9 mouse cellular contexts compared by ENCODE assay signal in the genomic region with DNA sequence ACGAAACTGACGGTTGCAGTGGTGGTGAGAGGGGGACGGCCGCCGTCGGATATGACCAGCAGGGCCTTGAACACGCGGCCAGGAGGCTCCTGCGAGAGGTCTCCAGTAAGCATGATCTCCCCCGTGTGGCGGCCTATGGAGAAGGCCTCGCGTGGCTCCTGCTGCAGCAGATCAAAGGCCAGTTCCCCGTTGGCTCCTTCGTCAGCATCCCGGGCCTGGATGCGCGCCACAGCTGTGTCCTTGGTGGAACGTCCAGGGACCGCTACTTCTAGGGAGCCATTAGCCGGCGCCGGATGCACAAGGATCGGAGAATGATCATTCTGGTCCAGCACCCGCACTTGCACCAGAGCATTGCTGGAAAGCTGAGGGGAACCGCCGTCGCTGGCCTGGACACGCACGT. TPM values are rescaled to one million over a fixed set of nuclear protein-coding genes. Genes with fewer than 3 reads are reported as not detected.
A peak's percentile ranks its signal among the peaks of the same experiment; 100 is the strongest.
DNase-seq lines count a peak whose midpoint lies in the region; ATAC-seq and TF ChIP-seq lines count a peak whose summit lies in the region.
"Had no signal": no experiment of that assay in that cellular context is flagged by ENCODE, and none has a peak within 500 bp of the region (broad histone marks: within the 10 kb centered on the region; RNA-seq: fewer than 3 reads in every experiment).

No protein-coding gene starts in this region.

- H3K4me2 ChIP-seq in heart, embryonic 16.5 days (ENCODE audit: low read depth, low read length): no peak overlapping the region
- peak overlapping the region; percentile 59 for H3K4me2 ChIP-seq in stomach, postnatal 0 days (replicated peaks; ENCODE audit: low read depth)

- 4% methylated on average over 30 of the region's 30 CpGs for WGBS in cerebellum, adult 2 months
- 8% methylated on average over 30 of the region's 30 CpGs for WGBS in heart, embryonic 16.5 days
- 8% methylated on average over 30 of the region's 30 CpGs for WGBS in limb, embryonic 10.5 days
- WGBS in stomach, postnatal 0 days: 11% methylated on average over 30 of the region's 30 CpGs

- peak; percentile 9 to 16 for DNase-seq in cerebellum, adult 2 months
- peak; percentile 27 for DNase-seq in ovary, adult 18-20 months (ENCODE audit: low spot score)
- no peak for DNase-seq in ovary, postnatal 10 days (ENCODE audit: low spot score)
- no peak for DNase-seq in limb, embryonic 10.5 days (ENCODE audit: low spot score)
- DNase-seq in stomach, postnatal 0 days (ENCODE audit: low spot score): peak; percentile 19
- DNase-seq in lung, postnatal 25 days (ENCODE audit: low spot score): no peak

- peaks cover 3% of the 10 kb centered on the region; the same call in 1 of the 2 replicates for H3K4me1 ChIP-seq in cerebellum, adult 2 months (ENCODE audit: control insufficient read depth, insufficient read depth, low read length)
- H3K4me1 ChIP-seq in heart, embryonic 16.5 days (ENCODE audit: control insufficient read depth, insufficient read depth, low read length): peaks cover 22% of the 10 kb centered on the region
- peaks cover 54% of the 10 kb centered on the region for H3K4me1 ChIP-seq in limb, embryonic 10.5 days
- H3K4me1 ChIP-seq in stomach, postnatal 0 days (replicated peaks; ENCODE audit: control insufficient read depth, insufficient read depth): peaks cover 5% of the 10 kb centered on the region

- TF ChIP-seq EP300 in stomach, postnatal 0 days (optimal IDR thresholded peaks at IDR 0.05): no peak

- TF ChIP-seq CTCF in cerebellum, adult 2 months (IDR thresholded peaks at IDR 0.05; ENCODE audit: borderline replicate concordance, insufficient read depth, low read depth, low read length): no peak
- peak; percentile 18 for TF ChIP-seq CTCF in stomach, postnatal 0 days (IDR thresholded peaks at IDR 0.05; ENCODE audit: low read depth)

- H3K4me3 ChIP-seq in cerebellum, adult 2 months (replicated peaks; ENCODE audit: insufficient read depth, low read depth, low read length): no peak overlapping the region
- H3K4me3 ChIP-seq in heart, embryonic 16.5 days (ENCODE audit: low read length): peak overlapping the region; percentile 28
- H3K4me3 ChIP-seq in limb, embryonic 10.5 days: peak overlapping the region; percentile 48
- H3K4me3 ChIP-seq in stomach, postnatal 0 days (ENCODE audit: low read depth, low read length): peak overlapping the region; percentile 18

- no peak overlapping the region for H3K9ac ChIP-seq in heart, embryonic 16.5 days (ENCODE audit: low read length)
- H3K9ac ChIP-seq in stomach, postnatal 0 days (ENCODE audit: low read length): no peak overlapping the region

- no peaks in the 10 kb centered on the region for H3K36me3 ChIP-seq in heart, embryonic 16.5 days (ENCODE audit: control insufficient read depth, insufficient read depth)
- H3K36me3 ChIP-seq in limb, embryonic 10.5 days: no peaks in the 10 kb centered on the region
- H3K36me3 ChIP-seq in stomach, postnatal 0 days (ENCODE audit: control insufficient read depth, insufficient read depth, low read length): no peaks in the 10 kb centered on the region

- no peaks in the 10 kb centered on the region for H3K9me3 ChIP-seq in heart, embryonic 16.5 days (replicated peaks; ENCODE audit: control insufficient read depth, low read length)
- no peaks in the 10 kb centered on the region for H3K9me3 ChIP-seq in limb, embryonic 10.5 days (replicated peaks)
- no peaks in the 10 kb centered on the region for H3K9me3 ChIP-seq in stomach, postnatal 0 days (ENCODE audit: control insufficient read depth, low read length)

- ATAC-seq in cerebellum, adult (ENCODE audit: insufficient number of reproducible peaks, low FRiP score, low TSS enrichment): no peak
- ATAC-seq in heart, embryonic 16.5 days (replicated peaks; ENCODE audit: extremely low read depth, insufficient read depth, low FRiP score): no peak
- no peak for ATAC-seq in stomach, postnatal 0 days (ENCODE audit: low FRiP score, low TSS enrichment)

- H3K27ac ChIP-seq in cerebellum, adult 2 months (ENCODE audit: insufficient read depth, low read length): no peak overlapping the region
- no peak overlapping the region for H3K27ac ChIP-seq in heart, embryonic 16.5 days (ENCODE audit: low read length)
- H3K27ac ChIP-seq in limb, embryonic 10.5 days: no peak overlapping the region
- no peak overlapping the region for H3K27ac ChIP-seq in stomach, postnatal 0 days (replicated peaks)

- TF ChIP-seq POLR2A in cerebellum, adult 2 months (IDR thresholded peaks at IDR 0.05; ENCODE audit: borderline replicate concordance, insufficient read depth, low read length): no peak

- H3K27me3 ChIP-seq in cerebellum, adult 2 months (ENCODE audit: control insufficient read depth, insufficient read depth, low read length): peaks cover 11% of the 10 kb centered on the region; the same call in 1 of the 2 replicates
- H3K27me3 ChIP-seq in heart, embryonic 16.5 days (ENCODE audit: control insufficient read depth, insufficient read depth, low read length): peaks cover 78% of the 10 kb centered on the region
- H3K27me3 ChIP-seq in limb, embryonic 10.5 days (ENCODE audit: low read depth, poor library complexity, severe bottlenecking): peaks cover 96% of the 10 kb centered on the region
- H3K27me3 ChIP-seq in stomach, postnatal 0 days (ENCODE audit: control insufficient read depth, insufficient read depth, low read length): peaks cover 24% of the 10 kb centered on the region; the same call in 1 of the 2 replicates

RNA-seq across cellular contexts. Expression of gene Pcdh8, which starts 2.1 kb away (rescaled TPM):
- polyA plus RNA-seq in cerebellum, adult 2 months (2012; rRNA removed): 5.2 and 5.6 TPM in 2 replicates
- polyA plus RNA-seq in heart, embryonic 16.5 days (2015; fragmentation: Nextera tagmentation; extraction: Ambion mirVana): 0.07 and 0.34 TPM in 2 replicates
- polyA plus RNA-seq in limb, embryonic 10.5 days (2016; fragmentation: Nextera tagmentation; extraction: Ambion mirVana): 0.93 and 3.4 TPM in 2 replicates
- polyA plus RNA-seq in stomach, postnatal 0 days (2015; fragmentation: Nextera tagmentation; extraction: Ambion mirVana): 0.97 and 1.6 TPM in 2 replicates
- polyA plus RNA-seq: liver, adult 2 months had no signal

Comparison
In these comparisons a context has a peak if more than half of its experiments do, and no peak if none do; other contexts are left out.
1. DNase-seq: peak in cerebellum, adult 2 months (2 of 2), ovary, adult 18-20 months (single experiment) and stomach, postnatal 0 days (single experiment); none in ovary, postnatal 10 days (single experiment), limb, embryonic 10.5 days (single experiment) and lung, postnatal 25 days (single experiment).